Mouse (Mus musculus) kidney, embryonic 16.5 days (tissue): Measurements from ENCODE around the gene Reg4. TPM values are rescaled to one million over a fixed set of nuclear protein-coding genes. Genes with fewer than 3 reads are reported as not detected.

Experiments used
- ATAC-seq: fragments of 200-750 bp; cut with Nextera tagmentation; 2 replicates; pipeline ENCODE4 v1.8.0; 2017; ENCODE audit warnings: moderate TSS enrichment; ENCODE audit not compliant: low FRiP score, low TSS enrichment
- H3K27ac ChIP-seq: fragments of 300-500 bp; sonication (generic); 2 replicates; pipeline ENCODE4 v1.5.1; 2014; ENCODE audit warnings: low read length
- H3K27me3 ChIP-seq: fragments of 300-500 bp; sonication (generic); 2 replicates; pipeline ENCODE4 v1.6.1; 2014; ENCODE audit warnings: low read length, control low read depth, mixed read lengths; ENCODE audit not compliant: insufficient read depth
- H3K36me3 ChIP-seq: fragments of 300-500 bp; sonication (generic); 2 replicates; pipeline ENCODE4 v1.6.1; 2014; ENCODE audit warnings: low read length, control low read depth, mixed read lengths; ENCODE audit not compliant: insufficient read depth
- H3K4me1 ChIP-seq: fragments of 300-500 bp; sonication (generic); 2 replicates; pipeline ENCODE4 v1.6.1; 2014; ENCODE audit warnings: low read length, control low read depth, mixed read lengths; ENCODE audit not compliant: insufficient read depth
- H3K4me2 ChIP-seq: fragments of 300-500 bp; sonication (generic); replicated peaks from 2 replicates; pipeline ENCODE4 v1.6.1; 2014; ENCODE audit warnings: low read depth, low read length
- H3K4me3 ChIP-seq: fragments of 300-500 bp; sonication (generic); 2 replicates; pipeline ENCODE4 v1.5.1; 2014; ENCODE audit warnings: mild to moderate bottlenecking, low read length
- H3K9ac ChIP-seq: fragments of 300-500 bp; sonication (generic); replicated peaks from 2 replicates; pipeline ENCODE4 v1.6.1; 2014; ENCODE audit warnings: low read length
- H3K9me3 ChIP-seq: fragments of 300-500 bp; sonication (generic); 2 replicates; pipeline ENCODE4 v1.6.1; 2016; ENCODE audit warnings: low read length, control low read depth
- WGBS: fragments of 180-500 bp; shearing (Covaris S2); extraction: QIAGEN DNeasy Blood & Tissue Kit; methylation state at CpG from one replicate; pipeline ENCODE4 v1.1.7; 2014; 5-methylcytosine and 5-hydroxymethylcytosine counted together
- polyA plus RNA-seq: library from polyadenylated mRNA; unstranded; fragments of >200 nt; fragmentation: Nextera tagmentation; extraction: Ambion mirVana; gene quantifications from 2 replicates; pipeline ENCODE4 v1.2.1, GENCODE M21; 2015

The Reg4 gene
- polyA plus RNA-seq, 1 experiment from 2014 or later: 0.67 TPM

- Histone ChIP-seq H3K27me3 (no peaks in the 10 kb centered on the region), H3K4me1 (peaks cover 13% of the 10 kb centered on the region; the same call in 1 of the 2 replicates), H3K36me3 (no peaks in the 10 kb centered on the region), H3K4me3 (no peak overlapping the region), H3K9me3 (no peaks in the 10 kb centered on the region), H3K9ac (no peak overlapping the region), H3K27ac (no peak overlapping the region), H3K4me2 (no peak overlapping the region)
- WGBS: 39% methylated on average over 11 of the region's 11 CpGs
- peak; percentile 44; the same call in 1 of the 2 replicates for ATAC-seq
Measured at GRCm38 (mm10) chr3:98273623-98274398, 51.9 kb downstream of the Reg4 start.

- no peaks in the 10 kb centered on the region for H3K27me3 ChIP-seq
- no peak overlapping the region for H3K9ac ChIP-seq
- 52% methylated on average over 4 of the region's 4 CpGs for WGBS
- no peak overlapping the region for H3K27ac ChIP-seq
- no peak overlapping the region for H3K4me3 ChIP-seq
- no peak for ATAC-seq
- no peaks in the 10 kb centered on the region for H3K9me3 ChIP-seq
- peaks cover 7% of the 10 kb centered on the region for H3K4me1 ChIP-seq
- no peak overlapping the region for H3K4me2 ChIP-seq
- H3K36me3 ChIP-seq: no peaks in the 10 kb centered on the region
Measured at GRCm38 (mm10) chr3:98279682-98280081, 57.7 kb downstream of the Reg4 start.

DNA sequence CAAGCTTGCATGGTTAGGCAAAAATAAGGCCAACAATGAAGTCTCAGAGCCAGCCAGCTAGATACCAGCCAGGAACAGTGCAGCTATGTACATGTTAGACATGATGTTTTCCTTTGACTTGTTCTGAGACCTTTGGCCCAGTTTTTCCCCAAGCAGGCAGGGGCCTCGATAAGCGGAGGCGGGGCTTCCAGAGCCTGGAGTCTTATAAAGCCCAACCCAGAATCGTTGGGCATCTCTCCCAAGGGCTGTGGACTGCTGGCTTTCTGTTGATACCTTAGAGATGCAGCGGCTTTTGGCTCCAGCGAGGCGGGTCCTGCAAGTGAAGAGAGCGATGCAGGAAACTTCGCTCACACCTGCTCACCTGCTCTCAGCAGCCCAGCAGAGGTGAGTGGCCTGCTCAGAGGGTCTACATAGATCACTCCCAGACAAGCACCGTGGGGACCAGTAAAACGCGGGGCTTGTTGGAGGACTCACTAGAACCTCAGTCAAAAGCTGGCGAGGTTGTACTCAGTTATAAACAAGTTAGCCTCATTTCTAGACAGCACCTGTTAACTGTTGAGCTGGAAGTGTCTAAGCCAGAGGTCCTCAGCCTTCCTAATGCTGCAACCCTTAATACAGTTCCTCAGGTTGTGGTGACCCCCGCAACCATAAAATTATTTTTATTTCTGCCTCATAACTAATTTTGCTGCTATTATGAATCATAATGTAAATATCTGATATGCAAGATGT is 58.4 kb downstream of the Reg4 start, which contains the start of gene Hmgcs2:
TSS of gene Hmgcs2 (plus strand) at position 232 of the 729 bp plus-strand sequence.
- Histone ChIP-seq H3K27me3 (no peaks in the 10 kb centered on the region), H3K9ac (no peak within 1 kb of the TSS; the same call in 1 of the 2 replicates), H3K36me3 (no peaks in the 10 kb centered on the region), H3K4me2 (peak within 1 kb of the TSS; percentile 27), H3K27ac (no peak within 1 kb of the TSS), H3K4me3 (peak within 1 kb of the TSS; percentile 22), H3K9me3 (no peaks in the 10 kb centered on the region), H3K4me1 (peaks cover 7% of the 10 kb centered on the region)
- peak; percentile 70; the same call in 1 of the 2 replicates for ATAC-seq
- 59% methylated on average over 14 of the region's 14 CpGs for WGBS

DNA sequence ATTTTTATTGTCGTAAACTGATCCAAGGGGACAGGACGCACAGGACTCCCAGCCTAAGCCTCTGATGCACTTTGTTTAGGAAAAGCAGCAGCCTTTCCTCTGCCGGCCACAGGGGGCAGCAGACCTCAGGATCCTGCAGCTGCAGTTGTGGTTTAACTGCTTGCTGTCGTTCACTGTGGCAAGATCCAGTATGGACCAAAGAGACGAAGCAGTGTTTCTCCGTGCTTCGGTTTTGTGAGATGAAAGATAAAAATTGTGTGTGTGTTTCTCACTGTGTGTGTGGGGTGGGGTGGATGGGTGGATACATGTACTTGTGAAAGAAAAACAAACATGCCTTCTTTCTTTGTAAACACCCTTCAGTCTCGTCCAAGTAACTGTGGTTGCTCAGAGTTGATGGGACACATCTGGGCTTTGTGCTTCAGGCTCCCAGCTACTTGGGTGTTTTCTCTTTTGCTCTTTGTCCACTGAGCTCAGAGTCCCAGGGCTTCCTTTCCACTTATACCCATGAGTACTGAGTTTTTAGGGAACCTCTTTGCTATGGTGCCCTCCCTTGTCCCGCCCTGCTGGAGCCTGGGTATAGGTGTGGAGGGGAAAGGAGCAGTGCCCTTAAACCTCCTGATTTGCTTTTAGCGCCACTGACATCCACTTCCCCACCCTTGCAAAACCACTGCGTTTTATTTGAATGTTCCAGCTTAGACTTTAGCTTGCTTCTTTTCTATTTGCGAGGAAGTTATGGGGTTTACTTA is 59.1 kb downstream of the Reg4 start:
- peaks cover 7% of the 10 kb centered on the region for H3K4me1 ChIP-seq
- peak overlapping the region; percentile 22 for H3K4me3 ChIP-seq
- peak overlapping the region; percentile 27 for H3K4me2 ChIP-seq
- H3K27ac ChIP-seq: no peak overlapping the region
- no peaks in the 10 kb centered on the region for H3K9me3 ChIP-seq
- no peak overlapping the region; the same call in 1 of the 2 replicates for H3K9ac ChIP-seq
- no peaks in the 10 kb centered on the region for H3K36me3 ChIP-seq
- no peaks in the 10 kb centered on the region for H3K27me3 ChIP-seq
- ATAC-seq: peak; percentile 81
- WGBS: 34% methylated on average over 12 of the region's 12 CpGs

DNA sequence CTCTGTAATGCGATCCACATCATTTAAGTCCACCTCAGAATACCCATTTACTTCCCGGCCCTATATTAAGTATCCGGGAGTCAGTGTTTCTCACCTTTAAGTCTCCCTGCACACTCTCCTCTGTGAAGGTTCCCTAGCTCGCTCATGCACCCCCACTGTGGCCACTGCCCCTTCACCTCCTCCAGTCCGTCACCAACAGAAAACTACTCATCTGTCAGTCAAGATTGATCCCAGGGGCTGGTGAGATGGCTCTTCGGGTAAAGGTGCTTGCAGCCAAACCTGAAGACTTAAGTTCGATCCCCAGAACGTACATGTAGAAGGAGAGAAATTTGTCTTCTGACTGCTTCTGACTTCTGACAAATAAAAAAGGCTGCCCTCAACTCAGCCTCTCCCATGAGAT is 60.5 kb downstream of the Reg4 start:
- 88% methylated on average over 8 of the region's 8 CpGs for WGBS
- ATAC-seq: no peak
- Histone ChIP-seq H3K36me3 (no peaks in the 10 kb centered on the region), H3K9ac (no peak overlapping the region), H3K27me3 (no peaks in the 10 kb centered on the region), H3K4me3 (no peak overlapping the region), H3K4me1 (peaks cover 7% of the 10 kb centered on the region), H3K4me2 (no peak overlapping the region), H3K9me3 (no peaks in the 10 kb centered on the region), H3K27ac (no peak overlapping the region)

GRCm38 (mm10) chr3:98283205-98283604 is 61.2 kb downstream of the Reg4 start:
- no peak overlapping the region for H3K4me3 ChIP-seq
- H3K4me1 ChIP-seq: peaks cover 7% of the 10 kb centered on the region
- no peaks in the 10 kb centered on the region for H3K27me3 ChIP-seq
- no peak for ATAC-seq
- H3K9ac ChIP-seq: no peak overlapping the region
- no peak overlapping the region for H3K4me2 ChIP-seq
- no peak overlapping the region for H3K27ac ChIP-seq
- WGBS: 90% methylated on average over 5 of the region's 5 CpGs
- H3K36me3 ChIP-seq: no peaks in the 10 kb centered on the region
- H3K9me3 ChIP-seq: no peaks in the 10 kb centered on the region

Other genes starting within 250 kb of the Reg4 start
- gene Notch2, start 208.6 kb upstream of the Reg4 start, polyA plus RNA-seq: 31.1 and 33.8 TPM in 2 replicates
- gene Adam30, start 61.5 kb upstream of the Reg4 start, polyA plus RNA-seq: not detected in 2 replicates
- gene Hmgcs2, start 58.3 kb downstream of the Reg4 start, polyA plus RNA-seq: 12.3 and 13.1 TPM in 2 replicates
- 541 and 585 TPM in 2 replicates for gene Phgdh, start 117.8 kb downstream of the Reg4 start, polyA plus RNA-seq
- gene Zfp697, start 160.3 kb downstream of the Reg4 start, polyA plus RNA-seq: 16.4 and 17.1 TPM in 2 replicates
- gene Gm4450, start 235.0 kb downstream of the Reg4 start, polyA plus RNA-seq: 44.6 and 55.8 TPM in 2 replicates